In the genomic region with DNA sequence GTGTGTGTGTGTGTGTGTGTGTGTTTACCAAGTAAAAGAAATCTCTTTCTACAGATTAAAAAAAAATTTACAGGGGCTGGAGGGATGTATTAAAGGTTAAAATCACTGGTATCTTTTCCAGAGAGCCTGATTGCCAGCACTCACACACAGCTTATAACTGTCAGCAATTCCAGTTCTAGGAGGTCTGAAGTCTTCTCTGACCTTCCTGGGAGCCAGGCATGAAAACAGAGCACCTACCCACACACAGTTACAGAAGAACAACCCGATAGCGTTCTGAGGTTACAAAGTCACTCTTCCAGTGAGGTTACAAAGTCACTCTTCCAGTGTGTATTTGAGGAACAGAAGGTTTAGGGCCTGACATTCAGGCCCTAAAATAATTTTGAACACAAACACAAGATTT, we compare ENCODE assay signal across 23 mouse cellular contexts. TPM values are rescaled to one million over a fixed set of nuclear protein-coding genes. Genes with fewer than 3 reads are reported as not detected.
A peak's percentile ranks its signal among the peaks of the same experiment; 100 is the strongest.
DNase-seq lines count a peak whose midpoint lies in the region; ATAC-seq and TF ChIP-seq lines count a peak whose summit lies in the region.
"Had no signal": no experiment of that assay in that cellular context is flagged by ENCODE, and none has a peak within 500 bp of the region (broad histone marks: within the 10 kb centered on the region; RNA-seq: fewer than 3 reads in every experiment).

No protein-coding gene starts in this region.

- no peak overlapping the region for H3K4me3 ChIP-seq in heart, embryonic 10.5 days
- no peak overlapping the region for H3K4me3 ChIP-seq in heart, embryonic 12.5 days
- no peak overlapping the region for H3K4me3 ChIP-seq in heart, postnatal 0 days (ENCODE audit: low read depth, low read length)
- no peak overlapping the region for H3K4me3 ChIP-seq in stomach, embryonic 15.5 days (replicated peaks)
- H3K4me3 ChIP-seq in kidney, embryonic 15.5 days (replicated peaks) = no peak overlapping the region
- H3K4me3 ChIP-seq: embryonic facial prominence, embryonic 12.5 days; hindbrain, embryonic 10.5 days; limb, embryonic 12.5 days; midbrain, embryonic 12.5 days had no signal

- H3K4me1 ChIP-seq in heart, embryonic 10.5 days = peaks cover 21% of the 10 kb centered on the region
- peaks cover 17% of the 10 kb centered on the region for H3K4me1 ChIP-seq in heart, embryonic 12.5 days (replicated peaks)
- H3K4me1 ChIP-seq in heart, postnatal 0 days (ENCODE audit: control insufficient read depth, insufficient read depth) = no peaks in the 10 kb centered on the region
- peaks cover 1% of the 10 kb centered on the region; the same call in 1 of the 2 replicates for H3K4me1 ChIP-seq in stomach, embryonic 15.5 days
- peaks cover 6% of the 10 kb centered on the region; the same call in 1 of the 2 replicates for H3K4me1 ChIP-seq in kidney, embryonic 15.5 days
- H3K4me1 ChIP-seq: hindbrain, embryonic 10.5 days; midbrain, embryonic 12.5 days had no signal

- no peaks in the 10 kb centered on the region for H3K27me3 ChIP-seq in heart, embryonic 10.5 days (ENCODE audit: insufficient read depth, poor library complexity, severe bottlenecking)
- H3K27me3 ChIP-seq in heart, embryonic 12.5 days (replicated peaks) = no peaks in the 10 kb centered on the region
- no peaks in the 10 kb centered on the region for H3K27me3 ChIP-seq in heart, postnatal 0 days (ENCODE audit: control insufficient read depth, insufficient read depth, low read length)
- H3K27me3 ChIP-seq in stomach, embryonic 15.5 days (replicated peaks) = no peaks in the 10 kb centered on the region
- H3K27me3 ChIP-seq in kidney, embryonic 15.5 days = no peaks in the 10 kb centered on the region
- H3K27me3 ChIP-seq: embryonic facial prominence, embryonic 12.5 days; limb, embryonic 12.5 days; midbrain, embryonic 12.5 days had no signal

- no peak overlapping the region for H3K9ac ChIP-seq in heart, embryonic 12.5 days
- H3K9ac ChIP-seq in heart, postnatal 0 days (replicated peaks; ENCODE audit: low read depth, low read length) = no peak overlapping the region
- no peak overlapping the region for H3K9ac ChIP-seq in stomach, embryonic 15.5 days
- no peak overlapping the region for H3K9ac ChIP-seq in kidney, embryonic 15.5 days
- H3K9ac ChIP-seq: embryonic facial prominence, embryonic 12.5 days; limb, embryonic 12.5 days; midbrain, embryonic 12.5 days had no signal

- no peak for DNase-seq in heart, embryonic 10.5 days (ENCODE audit: low spot score)
- no peak for DNase-seq in heart, adult 9 months (ENCODE audit: low spot score in 2 of 2)
- peak; percentile 48 for DNase-seq in heart, postnatal 0 days (ENCODE audit: low spot score)
- no peak for DNase-seq in gastrocnemius, postnatal 14 days
- no peak for DNase-seq in neural tube, embryonic 10.5 days (ENCODE audit: extremely low spot score, low spot score)
- DNase-seq: adrenal gland, adult 2 months; cerebellum, adult 18-20 months; cerebellum, postnatal 25 days; kidney, adult 9 months; kidney, postnatal 36 days; lung, adult 18-20 months; retina, postnatal 1 day; right cerebral cortex, postnatal 25 days; thymus, adult 2 months; thymus, postnatal 4 days had no signal

- WGBS in heart, embryonic 10.5 days = 41% methylated on average over 2 of the region's 2 CpGs
- 30% methylated on average over 2 of the region's 2 CpGs for WGBS in heart, embryonic 12.5 days
- WGBS in heart, postnatal 0 days = 22% methylated on average over 2 of the region's 2 CpGs
- 35% methylated on average over 2 of the region's 2 CpGs for WGBS in stomach, embryonic 15.5 days
- WGBS in kidney, embryonic 15.5 days = 39% methylated on average over 2 of the region's 2 CpGs

- peak overlapping the region; percentile 72 for H3K27ac ChIP-seq in heart, embryonic 10.5 days
- peak overlapping the region; percentile 83 for H3K27ac ChIP-seq in heart, embryonic 12.5 days (ENCODE audit: poor library complexity, severe bottlenecking)
- H3K27ac ChIP-seq in heart, postnatal 0 days (ENCODE audit: low read depth) = peak overlapping the region; percentile 94
- H3K27ac ChIP-seq in stomach, embryonic 15.5 days = peak overlapping the region; percentile 57; the same call in 1 of the 2 replicates
- H3K27ac ChIP-seq in kidney, embryonic 15.5 days = no peak overlapping the region
- H3K27ac ChIP-seq: embryonic facial prominence, embryonic 12.5 days; hindbrain, embryonic 10.5 days; limb, embryonic 12.5 days; midbrain, embryonic 12.5 days had no signal

- H3K9me3 ChIP-seq in heart, embryonic 10.5 days = no peaks in the 10 kb centered on the region
- no peaks in the 10 kb centered on the region for H3K9me3 ChIP-seq in heart, embryonic 12.5 days (replicated peaks)
- H3K9me3 ChIP-seq in heart, postnatal 0 days (replicated peaks; ENCODE audit: control insufficient read depth, low read length) = no peaks in the 10 kb centered on the region
- no peaks in the 10 kb centered on the region for H3K9me3 ChIP-seq in stomach, embryonic 15.5 days
- H3K9me3 ChIP-seq in kidney, embryonic 15.5 days (replicated peaks) = no peaks in the 10 kb centered on the region
- H3K9me3 ChIP-seq: embryonic facial prominence, embryonic 12.5 days; hindbrain, embryonic 10.5 days; limb, embryonic 12.5 days; midbrain, embryonic 12.5 days had no signal

- ATAC-seq in heart, embryonic 12.5 days (ENCODE audit: insufficient number of reproducible peaks, low FRiP score) = no peak
- peak; percentile 77 for ATAC-seq in heart, postnatal 0 days (ENCODE audit: insufficient read depth, low read depth)
- ATAC-seq in stomach, embryonic 15.5 days (ENCODE audit: insufficient read depth, low FRiP score, low read depth) = no peak
- ATAC-seq in kidney, embryonic 15.5 days (replicated peaks; ENCODE audit: low FRiP score) = no peak

- no peak for TF ChIP-seq EP300 in heart, postnatal 0 days (IDR thresholded peaks at IDR 0.05; ENCODE audit: low read depth)

- H3K4me2 ChIP-seq in heart, embryonic 12.5 days = no peak overlapping the region
- H3K4me2 ChIP-seq in heart, postnatal 0 days (ENCODE audit: low read depth, low read length) = no peak overlapping the region
- no peak overlapping the region for H3K4me2 ChIP-seq in stomach, embryonic 15.5 days
- H3K4me2 ChIP-seq in kidney, embryonic 15.5 days = no peak overlapping the region
- H3K4me2 ChIP-seq: embryonic facial prominence, embryonic 12.5 days; limb, embryonic 12.5 days; liver, embryonic 11.5 days; midbrain, embryonic 12.5 days had no signal

- no peak for TF ChIP-seq CTCF in heart, postnatal 0 days (IDR thresholded peaks at IDR 0.05; ENCODE audit: low read depth)

- H3K36me3 ChIP-seq in heart, embryonic 10.5 days = no peaks in the 10 kb centered on the region
- no peaks in the 10 kb centered on the region for H3K36me3 ChIP-seq in heart, embryonic 12.5 days
- H3K36me3 ChIP-seq in heart, postnatal 0 days (replicated peaks; ENCODE audit: control insufficient read depth, insufficient read depth, low read length) = no peaks in the 10 kb centered on the region
- no peaks in the 10 kb centered on the region for H3K36me3 ChIP-seq in stomach, embryonic 15.5 days
- no peaks in the 10 kb centered on the region for H3K36me3 ChIP-seq in kidney, embryonic 15.5 days
- H3K36me3 ChIP-seq: embryonic facial prominence, embryonic 12.5 days; hindbrain, embryonic 10.5 days; limb, embryonic 12.5 days; midbrain, embryonic 12.5 days had no signal

- intact Hi-C loops in gastrocnemius, postnatal 14 days (cut with DNase I; ENCODE audit: low total_unique reads) = no loop called here

RNA-seq across cellular contexts. Expression of gene Ppm1a, which starts 38.2 kb away (rescaled TPM):
- 36.0 and 49.3 TPM in 2 replicates for polyA plus RNA-seq in heart, embryonic 10.5 days (2016; fragmentation: Nextera tagmentation; extraction: Ambion mirVana)
- polyA plus RNA-seq in heart, embryonic 12.5 days (2016; fragmentation: Nextera tagmentation; extraction: Ambion mirVana) = 65.0 and 65.4 TPM in 2 replicates
- 119 and 122 TPM in 2 replicates for total RNA-seq in heart, postnatal 0 days (2014; rRNA removed; ENCODE audit: low replicate concordance)
- polyA plus RNA-seq in heart, postnatal 0 days (2015; fragmentation: Nextera tagmentation; extraction: Ambion mirVana) = 47.6 and 49.0 TPM in 2 replicates
- 50.9 and 51.9 TPM in 2 replicates for polyA plus RNA-seq in stomach, embryonic 15.5 days (2015; fragmentation: Nextera tagmentation; extraction: Ambion mirVana)
- 100 to 1,000 TPM; 156 to 160 TPM for total RNA-seq in gastrocnemius, postnatal 14 days (2021)
- 43.0 and 43.8 TPM in 2 replicates for polyA plus RNA-seq in kidney, embryonic 15.5 days (2015; fragmentation: Nextera tagmentation; extraction: Ambion mirVana)

RNA-seq across cellular contexts. Expression of gene Dhrs7, which starts 54.3 kb away (rescaled TPM):
- polyA plus RNA-seq in heart, embryonic 10.5 days (2016; fragmentation: Nextera tagmentation; extraction: Ambion mirVana) = 22.1 and 28.1 TPM in 2 replicates
- polyA plus RNA-seq in heart, embryonic 12.5 days (2016; fragmentation: Nextera tagmentation; extraction: Ambion mirVana) = 41.7 and 45.6 TPM in 2 replicates
- total RNA-seq in heart, postnatal 0 days (2014; rRNA removed; ENCODE audit: low replicate concordance) = 65.9 and 91.6 TPM in 2 replicates
- 217 and 227 TPM in 2 replicates for polyA plus RNA-seq in heart, postnatal 0 days (2015; fragmentation: Nextera tagmentation; extraction: Ambion mirVana)
- 56.5 and 63.7 TPM in 2 replicates for polyA plus RNA-seq in stomach, embryonic 15.5 days (2015; fragmentation: Nextera tagmentation; extraction: Ambion mirVana)
- total RNA-seq in gastrocnemius, postnatal 14 days (2021) = 10 to 100 TPM; 21.9 to 26.7 TPM
- polyA plus RNA-seq in kidney, embryonic 15.5 days (2015; fragmentation: Nextera tagmentation; extraction: Ambion mirVana) = 11.1 and 12.4 TPM in 2 replicates
